Mouse (Mus musculus): ENCODE measurements around the gene Mettl26.

DNA sequence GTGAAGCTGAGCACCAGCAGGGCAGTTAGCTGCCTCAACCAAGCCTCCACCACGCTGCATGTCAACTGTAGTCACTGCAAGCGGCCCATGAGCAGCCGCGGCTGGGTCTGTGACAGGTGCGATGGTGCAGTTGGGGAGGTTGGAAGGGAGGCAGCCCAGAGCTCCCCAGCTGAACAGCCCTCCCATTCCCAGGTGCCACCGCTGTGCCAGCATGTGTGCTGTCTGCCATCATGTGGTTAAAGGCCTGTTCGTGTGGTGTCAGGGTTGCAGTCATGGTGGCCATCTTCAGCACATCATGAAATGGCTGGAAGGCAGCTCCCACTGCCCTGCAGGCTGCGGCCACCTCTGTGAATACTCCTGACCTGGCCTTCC, 46.7 kb upstream of the Mettl26 start:
- TF ChIP-seq CTCF (IDR thresholded peaks at IDR 0.05) (no peak), EP300 (IDR thresholded peaks at IDR 0.05; ENCODE audit: insufficient read depth, low read depth, low read length) (no peak), POLR2A (IDR thresholded peaks at IDR 0.05; ENCODE audit: insufficient read depth, low read depth, low read length) (no peak)

All from heart, adult 2 months (tissue).